9 mouse cellular contexts compared by ENCODE assay signal in the genomic region with DNA sequence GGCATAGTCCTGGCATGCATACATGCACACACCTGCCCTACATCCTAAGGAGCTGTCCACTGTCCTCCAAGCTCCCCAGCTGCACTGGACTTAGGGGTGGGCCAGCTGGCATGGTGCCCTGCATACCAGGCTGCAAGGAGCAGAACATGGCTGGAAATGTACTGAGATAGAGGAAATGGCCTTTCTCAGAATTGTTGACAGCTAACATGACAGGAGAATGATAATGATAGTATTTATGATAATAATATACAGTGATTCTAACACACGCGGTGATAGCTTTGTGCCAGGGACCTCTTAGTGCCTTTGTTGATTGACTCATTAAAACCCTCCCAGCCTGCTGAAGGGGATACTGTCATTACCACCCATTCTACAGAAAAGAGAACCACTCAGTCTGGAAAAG. TPM values are rescaled to one million over a fixed set of nuclear protein-coding genes. Genes with fewer than 3 reads are reported as not detected.
DNase-seq lines count a peak whose midpoint lies in the region; ATAC-seq lines count a peak whose summit lies in the region.
"Had no signal": no experiment of that assay in that cellular context is flagged by ENCODE, and none has a peak within 500 bp of the region (broad histone marks: within the 10 kb centered on the region; RNA-seq: fewer than 3 reads in every experiment).

No protein-coding gene starts in this region.

- no peak overlapping the region for H3K9ac ChIP-seq in heart, embryonic 14.5 days (ENCODE audit: low read length)
- no peak overlapping the region for H3K9ac ChIP-seq in neural tube, embryonic 15.5 days (replicated peaks)

- no peak overlapping the region for H3K4me3 ChIP-seq in heart, embryonic 14.5 days (ENCODE audit: control insufficient read depth in 1 of 2, insufficient read depth in 1 of 2, low read depth in 1 of 2, low read length in 2 of 2)
- no peak overlapping the region for H3K4me3 ChIP-seq in neural tube, embryonic 15.5 days (replicated peaks)

- no peak overlapping the region for H3K4me2 ChIP-seq in heart, embryonic 14.5 days (ENCODE audit: low read length)
- no peak overlapping the region for H3K4me2 ChIP-seq in neural tube, embryonic 15.5 days

- no peaks in the 10 kb centered on the region for H3K36me3 ChIP-seq in heart, embryonic 14.5 days (ENCODE audit: control insufficient read depth, insufficient read depth, low read length)
- H3K36me3 ChIP-seq in neural tube, embryonic 15.5 days = no peaks in the 10 kb centered on the region

- H3K27ac ChIP-seq in heart, embryonic 14.5 days (replicated peaks in 1 of 2; ENCODE audit: control insufficient read depth in 1 of 2, insufficient read depth in 1 of 2, low read depth in 2 of 2, low read length in 2 of 2) = peak overlapping the region in 1 of 2 experiments; percentile 65; a peak in 3 of 4 replicates
- H3K27ac ChIP-seq in neural tube, embryonic 15.5 days (replicated peaks) = no peak overlapping the region
- H3K27ac ChIP-seq: macrophage had no signal

- peak; percentile 83 for ATAC-seq in heart, embryonic 14.5 days (ENCODE audit: insufficient number of reproducible peaks, insufficient read depth, low FRiP score, low read depth)
- no peak for ATAC-seq in neural tube, embryonic 15.5 days (ENCODE audit: low FRiP score)

- no peaks in the 10 kb centered on the region for H3K9me3 ChIP-seq in heart, embryonic 14.5 days (ENCODE audit: control insufficient read depth, low read length)
- no peaks in the 10 kb centered on the region for H3K9me3 ChIP-seq in neural tube, embryonic 15.5 days (replicated peaks)

- 4% methylated on average over 2 of the region's 2 CpGs for WGBS in heart, embryonic 14.5 days
- 64% methylated on average over 2 of the region's 2 CpGs for WGBS in neural tube, embryonic 15.5 days

- peak; percentile 15 for DNase-seq in gastrocnemius, postnatal 14 days
- DNase-seq in gastrocnemius, adult 18-20 months (ENCODE audit: low spot score) = no peak
- DNase-seq in ovary, postnatal 36 days (ENCODE audit: low spot score) = peak; percentile 19
- no peak for DNase-seq in ovary, adult 18-20 months (ENCODE audit: low spot score)
- no peak for DNase-seq in layer of hippocampus, adult 11-12 months (ENCODE audit: low spot score)
- DNase-seq in liver = no peak

- peaks cover 38 to 76% of the 10 kb centered on the region in 2 experiments for H3K4me1 ChIP-seq in heart, embryonic 14.5 days (ENCODE audit: control insufficient read depth in 2 of 2, insufficient read depth in 2 of 2, low read length in 2 of 2)
- H3K4me1 ChIP-seq in neural tube, embryonic 15.5 days = peaks cover 13% of the 10 kb centered on the region

- intact Hi-C loops in gastrocnemius, postnatal 14 days (cut with DNase I; ENCODE audit: low total_unique reads) = no loop called here

- no peaks in the 10 kb centered on the region for H3K27me3 ChIP-seq in heart, embryonic 14.5 days (ENCODE audit: control insufficient read depth, insufficient read depth, low read length)
- no peaks in the 10 kb centered on the region for H3K27me3 ChIP-seq in neural tube, embryonic 15.5 days (replicated peaks)

RNA-seq across cellular contexts. Expression of a gene that starts 54.4 kb away (rescaled TPM):
- total RNA-seq in gastrocnemius, postnatal 14 days (2021) = 1 to 10 TPM; 3.1 to 3.8 TPM
- total RNA-seq in gastrocnemius, adult 18-20 months (2021) = 1 to 10 TPM; 2.3 to 3.1 TPM
- 76.2 and 79.7 TPM in 2 replicates for polyA plus RNA-seq in heart, embryonic 14.5 days (2014; fragmentation: Nextera tagmentation; extraction: Ambion mirVana)
- polyA plus RNA-seq in neural tube, embryonic 15.5 days (2015; fragmentation: Nextera tagmentation; extraction: Ambion mirVana) = 68.8 and 75.3 TPM in 2 replicates
- polyA plus RNA-seq: macrophage had no signal

Comparison
In these comparisons a context has a peak if more than half of its experiments do, and no peak if none do; other contexts are left out.
1. DNase-seq: peak in gastrocnemius, postnatal 14 days (single experiment) and ovary, postnatal 36 days (single experiment); none in gastrocnemius, adult 18-20 months (single experiment), ovary, adult 18-20 months (single experiment), layer of hippocampus, adult 11-12 months (single experiment) and liver (single experiment).